Mouse (Mus musculus): ENCODE measurements around the gene Vasn. TPM values are rescaled to one million over a fixed set of nuclear protein-coding genes. Genes with fewer than 3 reads are reported as not detected.

Gene Vasn
- polyA plus RNA-seq, 1 experiment: 8.1 TPM

DNA sequence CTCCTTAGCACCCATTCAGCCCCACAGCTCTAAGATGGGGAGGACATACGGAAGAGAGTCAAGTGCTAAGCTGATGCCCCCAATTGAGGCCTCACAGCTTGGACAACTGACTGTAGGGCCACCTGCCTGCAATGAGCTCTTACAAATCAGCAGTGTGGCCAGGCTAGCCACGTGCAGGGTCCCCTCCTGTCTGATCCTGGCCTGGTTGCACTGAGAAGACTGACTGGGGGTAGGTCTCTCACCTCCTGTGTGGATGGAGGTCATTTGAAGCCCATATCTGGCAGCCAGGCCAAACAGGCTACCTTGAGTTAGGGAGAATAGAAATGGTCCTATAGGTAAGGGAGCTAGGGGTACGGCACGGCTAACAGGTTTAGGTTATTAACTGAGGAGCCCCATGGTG lies 6.1 kb downstream of the Vasn start:
- H3K36me3 ChIP-seq (ENCODE audit: control insufficient read depth, insufficient read depth, low read length): peaks cover 9% of the 10 kb centered on the region
- H3K4me3 ChIP-seq (ENCODE audit: control insufficient read depth, insufficient read depth, low read length): no peak overlapping the region
- no peaks in the 10 kb centered on the region for H3K27me3 ChIP-seq (ENCODE audit: control insufficient read depth, insufficient read depth, low read length)
- DNase-seq: no peak
- H3K4me1 ChIP-seq (replicated peaks; ENCODE audit: control insufficient read depth, insufficient read depth, low read length): no peaks in the 10 kb centered on the region
- WGBS: 90% methylated on average over 4 of the region's 4 CpGs
- no peak for TF ChIP-seq CTCF (IDR thresholded peaks at IDR 0.05; ENCODE audit: borderline replicate concordance, control insufficient read depth, extremely low read depth, insufficient read depth, low read length, poor library complexity)
- H3K27ac ChIP-seq (ENCODE audit: control insufficient read depth, insufficient read depth, low read length): no peak overlapping the region

DNA sequence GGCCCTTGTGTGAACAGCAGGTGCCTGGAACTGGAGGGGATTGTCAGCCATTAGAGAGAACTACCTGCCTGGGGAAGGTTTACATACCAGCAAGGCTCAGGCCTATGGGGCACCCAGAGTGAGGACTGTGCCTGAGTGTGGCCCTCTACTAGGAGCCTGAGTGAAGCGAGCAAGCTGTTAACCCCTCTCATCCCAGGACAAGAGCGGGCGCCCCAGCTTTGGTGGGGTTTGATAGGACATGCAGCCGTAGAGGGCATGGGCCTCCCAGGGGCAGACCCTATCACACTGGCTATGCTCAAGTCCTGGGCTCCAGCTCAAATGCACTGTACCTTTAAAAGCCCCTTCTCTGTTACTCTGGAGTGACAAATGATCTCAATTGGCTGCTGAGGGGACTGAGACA lies 7.1 kb downstream of the Vasn start:
- no peak for DNase-seq
- Histone ChIP-seq H3K27me3 (ENCODE audit: control insufficient read depth, insufficient read depth, low read length) (no peaks in the 10 kb centered on the region), H3K4me3 (ENCODE audit: control insufficient read depth, insufficient read depth, low read length) (no peak overlapping the region), H3K27ac (ENCODE audit: control insufficient read depth, insufficient read depth, low read length) (no peak overlapping the region), H3K4me1 (replicated peaks; ENCODE audit: control insufficient read depth, insufficient read depth, low read length) (no peaks in the 10 kb centered on the region), H3K36me3 (ENCODE audit: control insufficient read depth, insufficient read depth, low read length) (peaks cover 18% of the 10 kb centered on the region)
- TF ChIP-seq POLR2A (IDR thresholded peaks at IDR 0.05; ENCODE audit: control insufficient read depth, extremely low read depth, insufficient read depth, low read length, poor library complexity) (no peak), CTCF (IDR thresholded peaks at IDR 0.05; ENCODE audit: borderline replicate concordance, control insufficient read depth, extremely low read depth, insufficient read depth, low read length, poor library complexity) (no peak)
- 94% methylated on average over 4 of the region's 4 CpGs for WGBS

DNA sequence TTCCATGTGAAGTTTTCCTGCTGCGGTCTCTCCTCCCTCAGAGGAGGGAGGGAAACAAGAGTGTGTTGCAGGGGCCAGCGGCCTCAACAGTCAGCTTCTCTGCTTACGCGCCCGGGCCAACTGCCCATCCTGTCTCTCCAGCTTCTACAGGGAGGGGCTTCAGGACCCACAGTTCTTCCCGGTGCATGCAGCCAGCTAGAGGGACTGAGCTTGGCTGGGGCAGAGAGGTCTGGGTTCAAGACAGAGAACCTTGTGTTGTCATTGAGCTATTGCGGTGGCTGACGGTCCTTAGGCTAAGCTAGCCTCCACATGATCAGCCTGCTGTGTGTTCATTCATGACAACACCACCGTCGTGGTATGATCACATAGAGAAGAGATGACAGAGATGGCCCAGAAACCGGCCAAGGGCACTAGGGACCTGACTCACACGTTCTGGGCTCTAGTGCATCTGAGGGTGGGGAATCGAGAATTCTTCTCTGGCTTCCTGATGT lies 8.0 kb downstream of the Vasn start:
- H3K36me3 ChIP-seq (ENCODE audit: control insufficient read depth, insufficient read depth, low read length): peaks cover 26% of the 10 kb centered on the region
- no peak for DNase-seq
- no peak overlapping the region for H3K4me3 ChIP-seq (ENCODE audit: control insufficient read depth, insufficient read depth, low read length)
- 91% methylated on average over 13 of the region's 13 CpGs for WGBS
- H3K4me1 ChIP-seq (replicated peaks; ENCODE audit: control insufficient read depth, insufficient read depth, low read length): no peaks in the 10 kb centered on the region
- TF ChIP-seq POLR2A (IDR thresholded peaks at IDR 0.05; ENCODE audit: control insufficient read depth, extremely low read depth, insufficient read depth, low read length, poor library complexity): no peak
- TF ChIP-seq CTCF (IDR thresholded peaks at IDR 0.05; ENCODE audit: borderline replicate concordance, control insufficient read depth, extremely low read depth, insufficient read depth, low read length, poor library complexity): no peak
- no peak overlapping the region for H3K27ac ChIP-seq (ENCODE audit: control insufficient read depth, insufficient read depth, low read length)
- no peaks in the 10 kb centered on the region for H3K27me3 ChIP-seq (ENCODE audit: control insufficient read depth, insufficient read depth, low read length)

DNA sequence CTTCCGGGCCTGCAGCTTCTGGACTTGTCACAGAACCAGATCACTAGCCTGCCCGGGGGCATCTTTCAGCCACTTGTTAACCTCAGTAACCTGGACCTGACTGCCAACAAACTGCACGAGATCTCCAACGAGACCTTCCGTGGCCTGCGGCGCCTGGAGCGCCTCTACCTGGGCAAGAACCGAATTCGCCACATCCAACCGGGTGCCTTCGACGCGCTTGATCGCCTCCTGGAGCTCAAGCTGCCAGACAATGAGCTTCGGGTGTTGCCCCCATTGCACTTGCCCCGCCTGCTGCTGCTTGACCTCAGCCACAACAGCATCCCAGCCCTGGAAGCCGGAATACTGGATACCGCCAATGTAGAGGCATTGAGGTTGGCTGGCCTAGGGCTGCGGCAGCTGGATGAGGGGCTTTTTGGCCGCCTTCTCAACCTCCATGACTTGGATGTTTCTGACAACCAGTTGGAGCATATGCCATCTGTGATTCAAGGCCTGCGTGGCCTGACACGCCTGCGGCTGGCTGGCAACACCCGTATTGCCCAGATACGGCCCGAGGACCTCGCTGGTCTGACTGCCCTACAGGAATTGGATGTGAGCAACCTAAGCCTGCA lies 8.8 kb downstream of the Vasn start:
- Histone ChIP-seq H3K4me1 (replicated peaks; ENCODE audit: control insufficient read depth, insufficient read depth, low read length) (no peaks in the 10 kb centered on the region), H3K27ac (ENCODE audit: control insufficient read depth, insufficient read depth, low read length) (no peak overlapping the region), H3K27me3 (ENCODE audit: control insufficient read depth, insufficient read depth, low read length) (no peaks in the 10 kb centered on the region), H3K4me3 (ENCODE audit: control insufficient read depth, insufficient read depth, low read length) (no peak overlapping the region), H3K36me3 (ENCODE audit: control insufficient read depth, insufficient read depth, low read length) (peaks cover 30% of the 10 kb centered on the region)
- no peak for DNase-seq
- WGBS: 97% methylated on average over 28 of the region's 28 CpGs
- TF ChIP-seq CTCF (IDR thresholded peaks at IDR 0.05; ENCODE audit: borderline replicate concordance, control insufficient read depth, extremely low read depth, insufficient read depth, low read length, poor library complexity) (no peak), POLR2A (IDR thresholded peaks at IDR 0.05; ENCODE audit: control insufficient read depth, extremely low read depth, insufficient read depth, low read length, poor library complexity) (no peak)

DNA sequence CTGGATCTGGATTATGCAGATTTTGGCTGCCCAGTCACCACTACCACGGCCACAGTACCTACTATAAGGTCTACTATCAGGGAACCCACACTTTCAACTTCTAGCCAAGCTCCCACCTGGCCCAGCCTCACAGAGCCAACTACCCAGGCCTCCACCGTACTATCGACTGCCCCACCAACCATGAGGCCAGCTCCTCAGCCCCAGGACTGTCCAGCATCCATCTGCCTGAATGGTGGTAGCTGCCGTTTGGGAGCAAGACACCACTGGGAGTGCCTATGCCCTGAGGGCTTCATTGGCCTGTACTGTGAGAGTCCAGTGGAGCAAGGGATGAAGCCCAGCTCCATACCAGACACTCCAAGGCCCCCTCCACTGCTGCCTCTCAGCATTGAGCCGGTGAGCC lies 9.5 kb downstream of the Vasn start:
- no peaks in the 10 kb centered on the region for H3K27me3 ChIP-seq (ENCODE audit: control insufficient read depth, insufficient read depth, low read length)
- H3K4me3 ChIP-seq (ENCODE audit: control insufficient read depth, insufficient read depth, low read length): no peak overlapping the region
- peaks cover 30% of the 10 kb centered on the region for H3K36me3 ChIP-seq (ENCODE audit: control insufficient read depth, insufficient read depth, low read length)
- no peak overlapping the region for H3K27ac ChIP-seq (ENCODE audit: control insufficient read depth, insufficient read depth, low read length)
- WGBS: 96% methylated on average over 5 of the region's 5 CpGs
- TF ChIP-seq CTCF (IDR thresholded peaks at IDR 0.05; ENCODE audit: borderline replicate concordance, control insufficient read depth, extremely low read depth, insufficient read depth, low read length, poor library complexity) (no peak), POLR2A (IDR thresholded peaks at IDR 0.05; ENCODE audit: control insufficient read depth, extremely low read depth, insufficient read depth, low read length, poor library complexity) (no peak)
- H3K4me1 ChIP-seq (replicated peaks; ENCODE audit: control insufficient read depth, insufficient read depth, low read length): no peaks in the 10 kb centered on the region
- DNase-seq: no peak

DNA sequence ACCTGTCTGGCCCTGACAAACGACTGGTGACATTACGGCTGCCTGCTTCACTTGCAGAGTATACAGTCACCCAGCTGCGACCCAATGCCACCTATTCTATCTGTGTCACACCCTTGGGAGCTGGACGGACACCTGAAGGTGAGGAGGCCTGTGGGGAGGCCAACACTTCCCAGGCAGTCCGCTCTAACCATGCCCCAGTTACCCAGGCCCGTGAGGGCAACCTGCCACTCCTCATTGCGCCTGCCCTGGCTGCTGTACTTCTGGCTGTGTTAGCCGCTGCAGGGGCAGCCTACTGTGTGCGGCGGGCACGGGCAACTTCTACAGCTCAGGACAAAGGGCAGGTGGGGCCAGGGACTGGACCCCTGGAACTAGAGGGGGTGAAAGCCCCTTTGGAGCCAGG lies 10.0 kb downstream of the Vasn start:
- WGBS: 95% methylated on average over 11 of the region's 11 CpGs
- no peak for DNase-seq
- Histone ChIP-seq H3K27ac (ENCODE audit: control insufficient read depth, insufficient read depth, low read length) (no peak overlapping the region), H3K27me3 (ENCODE audit: control insufficient read depth, insufficient read depth, low read length) (no peaks in the 10 kb centered on the region), H3K36me3 (ENCODE audit: control insufficient read depth, insufficient read depth, low read length) (peaks cover 33% of the 10 kb centered on the region), H3K4me3 (ENCODE audit: control insufficient read depth, insufficient read depth, low read length) (no peak overlapping the region), H3K4me1 (replicated peaks; ENCODE audit: control insufficient read depth, insufficient read depth, low read length) (no peaks in the 10 kb centered on the region)
- TF ChIP-seq POLR2A (IDR thresholded peaks at IDR 0.05; ENCODE audit: control insufficient read depth, extremely low read depth, insufficient read depth, low read length, poor library complexity) (no peak), CTCF (IDR thresholded peaks at IDR 0.05; ENCODE audit: borderline replicate concordance, control insufficient read depth, extremely low read depth, insufficient read depth, low read length, poor library complexity) (no peak)

DNA sequence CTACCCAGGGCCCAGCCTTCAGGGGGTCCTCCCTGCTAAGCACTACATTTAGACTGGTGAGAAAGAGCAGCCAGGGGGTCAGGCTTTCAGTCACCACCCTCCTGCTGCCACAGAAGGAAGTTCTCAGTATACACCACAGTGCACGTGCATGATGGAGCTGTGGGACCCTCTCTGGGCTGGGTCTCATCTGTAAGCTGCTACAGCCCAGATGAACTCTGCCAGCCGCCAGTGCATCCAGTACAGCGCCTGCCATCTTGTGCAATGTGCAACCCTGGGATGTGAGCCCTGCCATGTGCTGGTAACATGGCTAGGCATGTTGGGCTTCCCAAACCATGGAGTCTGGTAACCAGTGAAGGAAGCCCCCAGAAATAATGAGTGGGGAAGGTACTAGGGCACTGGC lies 10.4 kb downstream of the Vasn start:
- Histone ChIP-seq H3K4me3 (ENCODE audit: control insufficient read depth, insufficient read depth, low read length) (no peak overlapping the region), H3K36me3 (ENCODE audit: control insufficient read depth, insufficient read depth, low read length) (peaks cover 37% of the 10 kb centered on the region), H3K27ac (ENCODE audit: control insufficient read depth, insufficient read depth, low read length) (no peak overlapping the region), H3K4me1 (replicated peaks; ENCODE audit: control insufficient read depth, insufficient read depth, low read length) (no peaks in the 10 kb centered on the region), H3K27me3 (ENCODE audit: control insufficient read depth, insufficient read depth, low read length) (no peaks in the 10 kb centered on the region)
- 97% methylated on average over 3 of the region's 3 CpGs for WGBS
- no peak for DNase-seq
- TF ChIP-seq POLR2A (IDR thresholded peaks at IDR 0.05; ENCODE audit: control insufficient read depth, extremely low read depth, insufficient read depth, low read length, poor library complexity) (no peak), CTCF (IDR thresholded peaks at IDR 0.05; ENCODE audit: borderline replicate concordance, control insufficient read depth, extremely low read depth, insufficient read depth, low read length, poor library complexity) (no peak)
